Mouse (Mus musculus) small intestine, adult 2 months (tissue): ENCODE data around the gene Cd300e. TPM values are rescaled to one million over a fixed set of nuclear protein-coding genes. Genes with fewer than 3 reads are reported as not detected.

Experiments
- H3K27ac ChIP-seq: fragments of 200-500 bp; 2 replicates; pipeline ENCODE4 v1.5.1; 2012; ENCODE audit warnings: low read depth, low read length, control low read depth, inconsistent platforms; ENCODE audit not compliant: insufficient read depth
- H3K27me3 ChIP-seq: fragments of 200-500 bp; 2 replicates; pipeline ENCODE4 v1.6.1; 2012; ENCODE audit warnings: mild to moderate bottlenecking, moderate library complexity, low read length, inconsistent platforms; ENCODE audit not compliant: control insufficient read depth, insufficient read depth
- H3K36me3 ChIP-seq: fragments of 200-500 bp; 2 replicates; pipeline ENCODE4 v1.6.1; 2012; ENCODE audit warnings: mild to moderate bottlenecking, low read length, control low read depth, inconsistent platforms; ENCODE audit not compliant: control insufficient read depth, insufficient read depth
- H3K4me1 ChIP-seq: fragments of 200-500 bp; 2 replicates; pipeline ENCODE4 v1.6.1; 2012; ENCODE audit warnings: low read length, inconsistent platforms, mixed read lengths; ENCODE audit not compliant: control insufficient read depth, insufficient read depth, insufficient read length
- H3K4me3 ChIP-seq: fragments of 200-500 bp; 2 replicates; pipeline ENCODE4 v1.5.1; 2012; ENCODE audit warnings: low read depth, mild to moderate bottlenecking, control low read depth, inconsistent platforms, low read length, moderate library complexity
- CTCF ChIP-seq: fragments of 200-500 bp; IDR thresholded peaks from 2 replicates; pipeline ENCODE4 v1.5.1; 2012; ENCODE audit warnings: low read depth, mild to moderate bottlenecking, control low read depth, inconsistent platforms, low read length, moderate library complexity, mixed read lengths; ENCODE audit not compliant: insufficient replicate concordance, insufficient read length; ENCODE audit errors: extremely low read depth
- POLR2A ChIP-seq: fragments of 200-500 bp; IDR thresholded peaks from 2 replicates; pipeline ENCODE4 v1.6.1; 2012; ENCODE audit warnings: low read depth, mild to moderate bottlenecking, control low read depth, inconsistent platforms, low read length, moderate library complexity
- WGBS: fragments of 180-500 bp; shearing (Covaris S2); methylation state at CpG from one replicate; pipeline ENCODE4 v1.1.7; 2018; 5-methylcytosine and 5-hydroxymethylcytosine counted together
- polyA plus RNA-seq: library from polyadenylated mRNA; depleted of rRNA; stranded (reverse); fragments of >200 nt; gene quantifications from 2 replicates; pipeline ENCODE4 v1.2.3, GENCODE M21; 2012

Cd300e gene
- polyA plus RNA-seq, 1 experiment = 0.52 TPM

- peaks cover 5% of the 10 kb centered on the region; the same call in 1 of the 2 replicates for H3K27me3 ChIP-seq
- TF ChIP-seq POLR2A (no peak), CTCF (no peak)
- WGBS = 4% methylated on average over 36 of the region's 36 CpGs
- peak within 1 kb of the TSS; percentile 22 for H3K4me3 ChIP-seq
- H3K36me3 ChIP-seq = no peaks in the 10 kb centered on the region
- no peaks in the 10 kb centered on the region; the same call in 1 of the 2 replicates for H3K4me1 ChIP-seq
- no peak within 1 kb of the TSS for H3K27ac ChIP-seq
Measured at GRCm38 (mm10) chr11:115091362-115091901, 29.5 kb upstream of the Cd300e start, which contains the start of gene Rab37. Rab37 (plus strand) TSS chr11:115091431.

GRCm38 (mm10) chr11:115089853-115090252 lies 27.9 kb upstream of the Cd300e start:
- 66% methylated on average over 6 of the region's 6 CpGs for WGBS

GRCm38 (mm10) chr11:115086213-115086612 lies 24.2 kb upstream of the Cd300e start:
- Histone ChIP-seq H3K4me3 (no peak overlapping the region), H3K4me1 (peaks cover 16% of the 10 kb centered on the region), H3K36me3 (no peaks in the 10 kb centered on the region), H3K27me3 (no peaks in the 10 kb centered on the region; the same call in 1 of the 2 replicates), H3K27ac (no peak overlapping the region)
- 66% methylated on average over 7 of the region's 7 CpGs for WGBS
- TF ChIP-seq POLR2A = no peak
- TF ChIP-seq CTCF = no peak

More at GRCm38 (mm10) chr11:115089853-115090252, 27.9 kb upstream of the Cd300e start:
- Histone ChIP-seq H3K27me3 (peaks cover 5% of the 10 kb centered on the region; the same call in 1 of the 2 replicates), H3K4me1 (peaks cover 4% of the 10 kb centered on the region), H3K4me3 (no peak overlapping the region), H3K27ac (no peak overlapping the region), H3K36me3 (no peaks in the 10 kb centered on the region)
- TF ChIP-seq CTCF = peak; percentile 84
- TF ChIP-seq POLR2A = no peak

GRCm38 (mm10) chr11:115085064-115085463 lies 23.1 kb upstream of the Cd300e start:
- H3K4me1 ChIP-seq = peaks cover 16% of the 10 kb centered on the region
- peak overlapping the region; percentile 39 for H3K4me3 ChIP-seq
- H3K27ac ChIP-seq = peak overlapping the region; percentile 96
- 37% methylated on average over 8 of the region's 8 CpGs for WGBS
- no peak for TF ChIP-seq CTCF
- TF ChIP-seq POLR2A = no peak
- H3K36me3 ChIP-seq = no peaks in the 10 kb centered on the region
- no peaks in the 10 kb centered on the region for H3K27me3 ChIP-seq

GRCm38 (mm10) chr11:115084595-115084994 lies 22.6 kb upstream of the Cd300e start:
- H3K4me3 ChIP-seq = peak overlapping the region; percentile 39
- peaks cover 16% of the 10 kb centered on the region for H3K4me1 ChIP-seq
- 21% methylated on average over 12 of the region's 12 CpGs for WGBS
- TF ChIP-seq CTCF = no peak
- TF ChIP-seq POLR2A = no peak
- no peaks in the 10 kb centered on the region for H3K27me3 ChIP-seq
- H3K36me3 ChIP-seq = no peaks in the 10 kb centered on the region
- H3K27ac ChIP-seq = peak overlapping the region; percentile 96

- peaks cover 16% of the 10 kb centered on the region for H3K4me1 ChIP-seq
- WGBS = 29% methylated on average over 18 of the region's 18 CpGs
- H3K36me3 ChIP-seq = no peaks in the 10 kb centered on the region
- H3K4me3 ChIP-seq = no peak overlapping the region
- H3K27me3 ChIP-seq = no peaks in the 10 kb centered on the region
- TF ChIP-seq POLR2A = no peak
- TF ChIP-seq CTCF = peak; percentile 96; the same call in 1 of the 2 replicates
- peak overlapping the region; percentile 66 for H3K27ac ChIP-seq
Measured at GRCm38 (mm10) chr11:115083376-115084139, 21.6 kb upstream of the Cd300e start.

GRCm38 (mm10) chr11:115082196-115082595 lies 20.2 kb upstream of the Cd300e start:
- Histone ChIP-seq H3K27me3 (no peaks in the 10 kb centered on the region), H3K4me3 (no peak overlapping the region), H3K36me3 (no peaks in the 10 kb centered on the region), H3K4me1 (peaks cover 16% of the 10 kb centered on the region), H3K27ac (no peak overlapping the region)
- no peak for TF ChIP-seq CTCF
- TF ChIP-seq POLR2A = no peak
- 66% methylated on average over 6 of the region's 6 CpGs for WGBS
